Mouse (Mus musculus) heart, adult 2 months (tissue): ENCODE measurements at regions not wholly inside any gene's neighbourhood (a gene's known extent, or its start where the extent isn't known, plus 50 kb on each side); places are given as distances from the start of the nearest gene placed in this dataset.

Source experiments
- DNase-seq, 2 experiments: peaks; one replicate each; pipeline ENCODE4 v3.0.0; 2021
- H3K27ac ChIP-seq: fragments of 200-600 bp; 2 replicates; pipeline ENCODE4 v1.8.1; 2022
- H3K27me3 ChIP-seq: fragments of 200-500 bp; 2 replicates; pipeline ENCODE4 v1.6.1; 2012; ENCODE audit warnings: mild to moderate bottlenecking, low read length, inconsistent platforms, mixed read lengths; ENCODE audit not compliant: control insufficient read depth, insufficient read depth
- H3K36me3 ChIP-seq: fragments of 200-500 bp; 2 replicates; pipeline ENCODE4 v1.6.1; 2012; ENCODE audit warnings: low read length, inconsistent platforms; ENCODE audit not compliant: control insufficient read depth, insufficient read depth
- H3K4me1 ChIP-seq: fragments of 200-500 bp; 2 replicates; pipeline ENCODE4 v1.6.1; 2011; ENCODE audit warnings: low read length; ENCODE audit not compliant: control insufficient read depth, insufficient read depth
- H3K4me3 ChIP-seq: fragments of 200-600 bp; 2 replicates; pipeline ENCODE4 v1.8.1; 2022
- H3K79me2 ChIP-seq: fragments of 200-500 bp; replicated peaks from 2 replicates; pipeline ENCODE4 v1.6.1; 2012; ENCODE audit warnings: mild to moderate bottlenecking, inconsistent platforms, low read length, moderate library complexity, mixed read lengths; ENCODE audit not compliant: control insufficient read depth, insufficient read depth
- H3K9ac ChIP-seq: fragments of 200-500 bp; 2 replicates; pipeline ENCODE4 v1.6.1; 2012; ENCODE audit warnings: low read depth, mild to moderate bottlenecking, control low read depth, inconsistent platforms, low read length, mixed read lengths
- CTCF ChIP-seq: fragments of 200-600 bp; IDR thresholded peaks from 2 replicates; pipeline ENCODE4 v1.8.1; 2022; ENCODE audit warnings: antibody characterized with exemption, mild to moderate bottlenecking, moderate library complexity
- EP300 ChIP-seq: fragments of 200-500 bp; IDR thresholded peaks from 2 replicates; pipeline ENCODE4 v1.6.1; 2011; ENCODE audit warnings: low read depth, low read length, control low read depth; ENCODE audit not compliant: insufficient read depth
- POLR2A ChIP-seq: fragments of 200-500 bp; IDR thresholded peaks from 2 replicates; pipeline ENCODE4 v1.6.1; 2011; ENCODE audit warnings: mild to moderate bottlenecking, low read depth, low read length, control low read depth; ENCODE audit not compliant: insufficient read depth
- WGBS: fragments of 180-500 bp; shearing (Covaris S2); methylation state at CpG from one replicate; pipeline ENCODE4 v1.1.7; 2018; 5-methylcytosine and 5-hydroxymethylcytosine counted together
- intact Hi-C: fragments of 180-260 bp; cut with DNase I; formaldehyde crosslinking; loops from one replicate; pipeline ENCODE4 v1.15.1; 2025

GRCm38 (mm10) chr13:73117633-73118076 is 142.6 kb upstream of the Irx4 start:
- no peak overlapping the region for H3K4me3 ChIP-seq
- H3K36me3 ChIP-seq = no peaks in the 10 kb centered on the region
- intact Hi-C loops = no loop called here
- TF ChIP-seq CTCF = no peak
- TF ChIP-seq EP300 = no peak
- TF ChIP-seq POLR2A = no peak
- H3K27ac ChIP-seq = no peak overlapping the region
- DNase-seq = no peak
- H3K4me1 ChIP-seq = no peaks in the 10 kb centered on the region
- H3K27me3 ChIP-seq = no peaks in the 10 kb centered on the region
- WGBS = 90% methylated on average over 15 of the region's 15 CpGs
- H3K9ac ChIP-seq = no peak overlapping the region
- H3K79me2 ChIP-seq = no peaks in the 10 kb centered on the region

- no peak for DNase-seq
- Histone ChIP-seq H3K27me3 (no peaks in the 10 kb centered on the region), H3K4me3 (no peak overlapping the region), H3K36me3 (no peaks in the 10 kb centered on the region), H3K27ac (no peak overlapping the region), H3K9ac (no peak overlapping the region), H3K4me1 (no peaks in the 10 kb centered on the region), H3K79me2 (no peaks in the 10 kb centered on the region)
- intact Hi-C loops = no loop called here
- no peak for TF ChIP-seq CTCF
- TF ChIP-seq EP300 = no peak
- TF ChIP-seq POLR2A = no peak
- 71% methylated on average over 1 of the region's 1 CpGs for WGBS
These were observed 137.3 kb upstream of the Irx4 start for GRCm38 (mm10) chr13:73122945-73123344.

- DNase-seq = no peak
- Histone ChIP-seq H3K4me3 (no peak overlapping the region), H3K27ac (no peak overlapping the region), H3K36me3 (no peaks in the 10 kb centered on the region), H3K79me2 (no peaks in the 10 kb centered on the region), H3K9ac (no peak overlapping the region), H3K27me3 (no peaks in the 10 kb centered on the region), H3K4me1 (no peaks in the 10 kb centered on the region)
- 83% methylated on average over 6 of the region's 6 CpGs for WGBS
- intact Hi-C loops = no loop called here
- no peak for TF ChIP-seq CTCF
- no peak for TF ChIP-seq EP300
- no peak for TF ChIP-seq POLR2A
These were observed 129.0 kb upstream of the Irx4 start for GRCm38 (mm10) chr13:73131270-73131669.

GRCm38 (mm10) chr13:73132746-73133145 is 127.5 kb upstream of the Irx4 start:
- DNase-seq = no peak
- Histone ChIP-seq H3K9ac (no peak overlapping the region), H3K4me1 (no peaks in the 10 kb centered on the region), H3K27ac (no peak overlapping the region), H3K4me3 (no peak overlapping the region), H3K79me2 (no peaks in the 10 kb centered on the region), H3K36me3 (no peaks in the 10 kb centered on the region), H3K27me3 (no peaks in the 10 kb centered on the region)
- no peak for TF ChIP-seq CTCF
- TF ChIP-seq EP300 = no peak
- no peak for TF ChIP-seq POLR2A
- intact Hi-C loops = no loop called here
- 52% methylated on average over 6 of the region's 6 CpGs for WGBS

- Histone ChIP-seq H3K27ac (no peak overlapping the region), H3K36me3 (no peaks in the 10 kb centered on the region), H3K27me3 (no peaks in the 10 kb centered on the region), H3K9ac (no peak overlapping the region), H3K79me2 (no peaks in the 10 kb centered on the region), H3K4me1 (no peaks in the 10 kb centered on the region), H3K4me3 (no peak overlapping the region)
- intact Hi-C loops = no loop called here
- no peak for DNase-seq
- TF ChIP-seq CTCF = no peak
These were observed 125.3 kb upstream of the Irx4 start for GRCm38 (mm10) chr13:73134929-73135328.

- no peaks in the 10 kb centered on the region for H3K4me1 ChIP-seq
- DNase-seq = no peak
- no peak overlapping the region for H3K9ac ChIP-seq
- intact Hi-C loops = no loop called here
- WGBS = 85% methylated on average over 2 of the region's 2 CpGs
- no peak overlapping the region for H3K4me3 ChIP-seq
- TF ChIP-seq CTCF (no peak), EP300 (no peak), POLR2A (no peak)
- H3K27ac ChIP-seq = no peak overlapping the region
- H3K27me3 ChIP-seq = no peaks in the 10 kb centered on the region
- H3K79me2 ChIP-seq = no peaks in the 10 kb centered on the region
- no peaks in the 10 kb centered on the region for H3K36me3 ChIP-seq
These were observed 119.0 kb upstream of the Irx4 start for GRCm38 (mm10) chr13:73141302-73141701.

- no peak overlapping the region for H3K27ac ChIP-seq
- no peak for DNase-seq
- WGBS = 75% methylated on average over 7 of the region's 7 CpGs
- no peak overlapping the region for H3K4me3 ChIP-seq
- H3K79me2 ChIP-seq = no peaks in the 10 kb centered on the region
- H3K4me1 ChIP-seq = no peaks in the 10 kb centered on the region
- H3K27me3 ChIP-seq = no peaks in the 10 kb centered on the region
- no peaks in the 10 kb centered on the region for H3K36me3 ChIP-seq
- intact Hi-C loops = loop anchor here (2.0 kb wide), 1 partner anchor 247 kb away; no protein-coding TSS in a partner anchor
- H3K9ac ChIP-seq = no peak overlapping the region
- TF ChIP-seq POLR2A = no peak
- no peak for TF ChIP-seq EP300
- no peak for TF ChIP-seq CTCF
These were observed 102.3 kb upstream of the Irx4 start for GRCm38 (mm10) chr13:73158016-73158415.
